Mouse (Mus musculus): ENCODE data around the gene Zbtb8os.
A peak's percentile ranks its signal among the peaks of the same experiment; 100 is the strongest.

Zbtb8os gene

DNA sequence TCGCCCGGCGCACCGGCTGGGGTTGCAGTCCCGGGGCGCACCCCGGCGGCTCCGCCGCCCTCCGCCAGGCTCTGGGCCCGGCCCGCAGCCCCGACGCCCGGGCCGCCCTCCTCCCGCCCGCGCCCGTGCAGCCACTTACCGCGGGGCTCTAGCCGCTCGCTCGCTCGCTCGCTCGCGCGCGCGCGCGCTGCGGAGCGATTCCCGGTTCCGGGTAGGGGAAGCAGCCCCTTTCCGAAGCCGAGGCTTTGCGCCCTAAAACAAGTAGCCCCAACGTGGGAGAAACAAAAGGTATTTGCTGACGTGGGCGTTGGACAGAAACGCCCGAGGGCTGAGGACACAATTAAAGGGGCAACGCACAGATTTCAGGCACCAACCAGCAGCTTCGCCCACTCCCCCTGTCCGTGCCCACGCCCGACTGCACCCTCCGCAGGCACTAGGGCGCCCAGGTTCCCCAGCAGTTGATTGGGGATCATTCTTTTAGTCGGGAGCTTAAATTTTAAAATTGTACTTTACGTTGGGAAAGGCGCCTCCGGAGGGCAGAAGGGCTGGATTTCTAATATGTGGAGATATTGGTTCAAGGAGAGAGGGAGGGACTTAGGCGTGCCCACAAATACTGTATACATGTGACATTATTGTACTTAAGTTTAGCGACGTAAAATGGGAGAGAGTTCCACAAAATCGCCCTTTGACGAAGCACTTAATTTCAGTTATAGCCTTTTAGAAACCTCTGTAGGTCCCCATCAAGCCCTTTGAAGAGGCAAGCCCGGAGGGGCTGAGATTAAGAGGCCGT lies 42.3 kb downstream of the Zbtb8os start, which contains the start of gene Zbtb8a:
TSS of gene Zbtb8a (minus strand) at position 516 of the 790 bp plus-strand sequence.
- DNase-seq = peak; percentile 60

- no peak for DNase-seq
These were observed 44.3 kb downstream of the Zbtb8os start for GRCm38 (mm10) chr4:129379805-129380204.

DNA sequence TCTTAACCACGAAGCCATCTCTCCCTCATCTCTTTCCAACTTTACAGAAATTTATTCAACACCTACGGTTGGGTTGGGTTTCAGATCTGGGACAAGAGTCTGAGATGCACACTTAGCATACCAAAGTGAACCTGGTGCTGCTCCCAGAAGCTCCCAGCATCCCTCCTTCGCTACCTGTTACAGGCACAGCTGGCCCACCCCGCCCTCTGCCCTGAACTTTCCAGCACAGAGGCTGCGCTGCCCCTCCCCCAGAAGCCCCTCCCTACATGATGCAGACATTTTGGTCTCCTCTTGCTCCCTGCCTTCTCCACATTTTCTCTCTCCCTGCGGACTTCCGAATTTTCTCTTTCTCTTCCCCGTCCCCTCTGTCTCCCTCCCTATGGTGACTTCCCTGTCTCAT lies 45.7 kb downstream of the Zbtb8os start:
- DNase-seq = no peak

- DNase-seq = no peak
These were observed 46.5 kb downstream of the Zbtb8os start for GRCm38 (mm10) chr4:129382029-129382428.

DNA sequence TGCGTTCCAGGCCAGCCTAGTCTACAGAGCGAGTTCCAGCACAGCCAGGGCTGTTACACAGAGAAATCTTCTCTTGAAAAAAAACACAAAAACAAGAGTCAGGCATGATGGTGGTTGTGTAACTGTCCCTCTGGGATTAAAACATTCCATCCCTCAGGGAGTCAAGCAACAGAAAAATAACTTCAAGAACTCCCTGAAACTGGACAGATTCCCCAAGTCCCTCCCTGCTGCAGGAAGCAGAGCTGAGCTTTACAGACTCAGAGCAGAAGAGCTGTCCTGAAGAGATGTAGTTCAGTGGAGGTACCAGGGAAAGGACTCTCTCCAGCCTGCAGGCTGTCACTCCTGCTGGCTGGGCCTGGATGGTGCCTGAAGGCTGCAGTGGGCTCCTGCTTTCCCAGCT lies 47.0 kb downstream of the Zbtb8os start:
- DNase-seq = no peak

- no peak for DNase-seq
These were observed 48.1 kb downstream of the Zbtb8os start for GRCm38 (mm10) chr4:129383586-129383985.

GRCm38 (mm10) chr4:129384440-129384839 lies 48.9 kb downstream of the Zbtb8os start:
- no peak for DNase-seq

DNA sequence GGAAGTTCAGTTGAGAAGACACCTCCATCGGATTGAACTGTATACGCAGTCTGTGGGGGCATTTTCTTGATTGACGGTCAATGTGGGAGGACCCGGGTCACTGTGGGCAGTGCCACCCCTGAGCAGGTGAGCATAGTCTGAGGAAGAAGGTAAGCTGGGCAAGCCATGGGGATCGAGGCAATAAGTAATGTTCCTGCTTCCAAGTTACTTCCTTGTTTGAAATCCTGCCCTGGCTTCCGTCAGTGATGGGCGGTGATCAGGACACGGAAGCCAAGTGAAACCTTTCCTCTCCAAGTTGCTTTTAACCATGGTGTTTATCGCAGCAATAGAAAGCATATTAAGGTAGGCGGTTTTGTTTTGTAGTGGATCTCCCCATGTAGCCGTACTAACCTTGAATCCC lies 50.2 kb downstream of the Zbtb8os start:
- no peak for DNase-seq

- no peak for DNase-seq
These were observed 50.9 kb downstream of the Zbtb8os start for GRCm38 (mm10) chr4:129386269-129386946.

DNA sequence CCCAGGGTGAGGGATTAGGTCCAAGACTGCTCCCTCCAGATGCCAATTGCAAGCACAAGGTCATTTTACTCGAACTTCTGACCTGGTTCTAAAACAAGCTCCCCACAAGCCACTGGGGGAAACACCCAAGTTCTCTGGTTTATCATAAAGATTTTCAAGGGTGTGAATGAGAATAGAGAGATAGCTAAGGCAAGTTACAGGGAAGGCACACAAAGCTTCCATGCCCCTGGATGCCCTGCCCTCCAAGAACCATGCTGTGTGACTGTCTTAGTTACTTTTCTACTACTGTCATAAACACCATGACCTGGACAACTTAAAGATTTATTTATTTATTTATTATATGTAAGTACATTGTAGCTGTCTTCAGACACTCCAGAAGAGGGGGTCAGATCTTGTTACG lies 51.5 kb downstream of the Zbtb8os start:
- DNase-seq = no peak

DNA sequence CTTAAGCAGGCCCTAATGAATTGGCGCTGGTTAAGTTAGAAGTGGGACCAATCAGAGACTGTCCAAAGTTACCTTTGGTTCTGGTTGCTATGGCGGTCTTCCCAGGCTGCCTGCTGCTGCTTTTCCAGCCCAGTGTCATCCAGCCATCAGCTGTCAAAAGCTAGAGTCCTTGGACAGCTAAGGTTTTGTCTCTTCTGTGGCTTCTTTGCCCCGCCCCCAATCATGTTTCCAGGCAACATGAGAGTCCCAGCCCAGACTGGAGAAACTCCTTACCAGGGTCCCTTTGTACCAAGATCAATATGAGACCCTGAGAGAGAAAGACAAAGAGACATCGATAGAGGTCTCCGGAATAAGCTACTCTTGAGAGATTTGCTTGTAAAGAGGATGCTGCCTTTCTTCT lies 52.9 kb downstream of the Zbtb8os start:
- DNase-seq = no peak

- DNase-seq = no peak
These were observed 54.8 kb downstream of the Zbtb8os start for GRCm38 (mm10) chr4:129390216-129390743.

DNA sequence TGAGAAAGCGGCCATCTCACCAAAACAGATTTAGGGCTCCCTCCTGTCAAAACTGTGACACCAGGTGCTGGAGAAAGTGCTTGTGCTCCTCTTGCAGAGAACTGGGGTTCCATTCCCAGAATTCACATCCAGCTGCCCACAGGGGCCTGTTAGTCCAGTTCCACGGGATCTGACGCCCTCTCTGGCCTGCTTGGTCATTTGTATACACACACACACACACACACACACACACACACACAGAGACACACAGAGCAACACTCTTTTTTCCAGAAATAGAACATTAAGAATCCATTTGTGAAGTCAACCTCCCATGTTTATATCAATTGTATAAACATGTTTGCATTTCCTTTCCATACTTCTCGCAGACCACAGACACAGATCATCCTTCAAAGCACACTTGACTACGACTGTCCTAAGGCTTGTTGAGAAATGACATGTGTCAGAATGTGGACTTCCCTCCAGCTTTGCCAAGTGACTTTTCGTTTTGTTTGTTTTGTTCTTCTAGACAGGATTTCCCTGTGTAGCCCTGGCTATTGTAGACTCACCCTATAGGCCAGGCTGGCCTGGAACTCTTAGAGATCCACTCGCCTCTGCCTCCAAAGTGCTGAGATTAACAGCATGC lies 55.6 kb downstream of the Zbtb8os start:
- DNase-seq = no peak

DNA sequence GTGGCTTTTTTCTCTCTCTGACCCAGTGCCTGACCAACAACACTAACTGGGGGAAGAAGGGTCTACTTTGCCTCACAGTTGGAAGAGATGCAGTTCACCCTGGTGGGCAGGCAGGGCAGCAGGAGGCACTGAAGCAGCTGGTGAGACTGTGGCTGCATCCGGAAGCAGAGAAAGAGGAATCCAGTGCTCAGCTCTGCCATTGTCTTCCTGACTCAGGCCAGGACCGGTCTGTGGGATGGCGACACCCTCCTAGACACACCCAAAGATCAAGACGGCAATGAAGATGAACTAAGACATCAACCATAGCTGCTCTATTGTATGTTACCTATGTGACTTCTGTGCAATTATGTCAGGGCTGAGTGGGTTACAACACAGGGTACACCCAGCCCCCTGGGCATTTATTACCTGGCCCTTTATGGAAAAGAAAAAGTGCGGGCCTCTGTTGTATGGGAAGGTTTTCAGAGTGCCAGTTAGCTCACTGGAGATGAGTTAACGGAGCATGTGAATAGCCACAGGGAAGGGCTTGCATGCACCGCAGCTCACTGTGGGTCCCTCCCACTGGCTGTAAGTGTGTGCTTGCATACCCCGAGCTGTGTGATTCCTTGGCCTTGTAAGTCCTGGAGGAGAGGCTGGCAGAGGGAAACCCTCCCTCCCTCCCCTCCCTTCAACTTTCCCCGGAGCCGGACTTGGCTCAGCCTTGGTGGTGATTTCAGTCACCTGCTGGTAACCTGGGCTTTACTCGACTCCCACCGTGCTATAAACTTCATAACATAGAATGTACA lies 58.8 kb downstream of the Zbtb8os start:
- no peak for DNase-seq

- no peak for DNase-seq
These were observed 61.5 kb downstream of the Zbtb8os start for GRCm38 (mm10) chr4:129396960-129397359.

GRCm38 (mm10) chr4:129399813-129400212 lies 64.3 kb downstream of the Zbtb8os start:
- DNase-seq = no peak
